Mouse (Mus musculus) gastrocnemius, postnatal 14 days (tissue): ENCODE data around the gene Apbb1. TPM values are rescaled to one million over a fixed set of nuclear protein-coding genes. Genes with fewer than 3 reads are reported as not detected.

Source experiments
- DNase-seq: peaks from one replicate; pipeline ENCODE4 v3.0.0; 2021; ENCODE audit warnings: mixed read lengths
- intact Hi-C: fragments of 180-260 bp; cut with DNase I; formaldehyde crosslinking; loops from one replicate; pipeline ENCODE4 v1.15.1; 2025; ENCODE audit warnings: low total_unique reads
- long read RNA-seq, 2 experiments: library from polyadenylated mRNA; stranded (forward); transcript quantifications; one replicate each; pipeline ENCODE4 v2.0.0; 2021
- total RNA-seq, 2 experiments: library from RNA; stranded (reverse); gene quantifications; 2 replicates each; pipeline ENCODE4 v1.2.3; 2021

Gene Apbb1
- 10 to 100 TPM in 1 of 2 experiments, 1 to 10 TPM in 1; 8.9 to 10.1 TPM for total RNA-seq
- long read RNA-seq, experiment 1, transcript Apbb1-214 (14 exons, 2,878 nt), result major isoform, 14 of 24 reads
- long read RNA-seq, experiment 1, transcript Apbb1-217 (14 exons, 2,712 nt), result minor isoform, 5 of 24 reads
- long read RNA-seq, experiment 1, partial matches to known transcripts, result 1 of 24 reads
- long read RNA-seq, experiment 1, other reads (novel, unspliced or antisense), result 4 of 24 reads
- long read RNA-seq, experiment 2, transcript Apbb1-217 (14 exons, 2,712 nt), result minor isoform, 7 of 22 reads
- long read RNA-seq, experiment 2, transcript Apbb1-214 (14 exons, 2,878 nt), result major isoform, 12 of 22 reads
- long read RNA-seq, experiment 2, partial matches to known transcripts, result 1 of 22 reads
- long read RNA-seq, experiment 2, other reads (novel, unspliced or antisense), result 2 of 22 reads

DNA sequence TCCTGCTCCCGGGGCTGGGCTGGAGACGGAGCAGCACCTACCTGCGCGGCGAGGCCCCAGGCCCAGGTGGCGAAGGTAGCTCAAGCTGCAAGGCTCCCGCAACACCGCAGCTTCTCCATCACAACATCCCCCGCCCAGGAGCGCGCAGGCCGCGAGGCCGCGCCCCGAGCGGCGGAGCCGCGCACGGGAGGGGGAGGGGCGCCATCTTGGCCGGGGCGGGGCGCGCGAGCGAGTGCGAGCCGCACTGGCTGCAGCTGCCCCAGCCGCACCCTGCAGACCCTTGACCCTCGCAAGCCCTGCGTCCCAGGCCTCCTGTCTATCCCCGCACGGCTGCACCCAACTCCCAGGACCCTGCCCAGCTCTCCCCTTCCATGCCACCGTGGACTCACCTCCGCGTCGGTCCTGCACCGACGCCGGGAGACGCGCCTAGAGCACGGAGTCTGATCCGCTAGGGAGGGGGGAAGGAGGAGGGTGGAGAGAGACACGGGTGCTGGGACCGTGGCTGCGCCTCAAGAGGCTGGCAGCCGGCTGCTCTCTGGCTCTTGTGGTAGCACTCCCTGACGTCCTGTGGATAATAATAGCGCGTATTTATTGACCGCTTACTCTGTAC lies at the start of gene Apbb1:
TSS of gene Apbb1 (minus strand) at position 560 of the 610 bp plus-strand sequence.
- peak; percentile 73 for DNase-seq
- intact Hi-C loops, result no loop called here

DNA sequence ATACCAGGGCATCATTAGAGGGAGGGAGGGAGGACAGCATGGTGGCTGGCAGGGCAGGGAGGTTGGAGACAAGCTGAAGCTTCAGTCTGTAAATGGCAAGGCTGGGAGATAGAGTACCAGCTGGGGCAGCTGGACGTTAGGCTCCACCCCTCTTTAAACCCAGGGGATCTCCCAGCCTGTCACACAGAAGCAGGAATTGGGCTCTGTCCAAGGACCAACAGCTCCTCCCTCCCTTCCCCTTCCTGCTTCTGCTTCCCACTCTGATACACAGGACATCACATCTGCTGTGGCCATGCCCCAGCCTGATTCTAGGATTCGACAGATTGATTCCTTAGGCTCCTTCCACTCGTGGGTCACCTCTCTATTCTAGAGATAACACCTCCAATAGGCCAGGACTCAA lies 47.2 kb upstream of the Apbb1 start:
- peak; percentile 62 for DNase-seq
- intact Hi-C loops, result no loop called here

DNA sequence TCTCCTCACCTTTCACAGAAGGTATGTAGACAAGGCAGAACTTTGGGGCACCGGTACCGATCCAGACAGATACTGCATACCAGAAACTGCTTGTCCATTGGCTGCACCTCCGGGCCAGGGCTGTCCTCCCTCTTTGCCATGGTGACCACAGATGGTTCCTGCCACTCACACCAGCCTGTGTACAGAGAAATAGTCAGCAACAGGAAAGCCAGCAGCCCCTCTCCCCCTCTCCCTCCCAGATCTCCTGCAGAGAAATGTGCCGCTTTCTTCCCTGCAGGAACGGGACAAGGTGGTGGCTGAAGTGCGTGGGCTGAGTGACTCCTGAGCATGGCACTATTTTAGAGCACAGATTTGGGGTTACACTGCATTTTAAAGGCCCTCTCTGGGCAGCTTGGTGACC lies 43.9 kb upstream of the Apbb1 start:
- DNase-seq, result no peak
- intact Hi-C loops, result no loop called here

DNA sequence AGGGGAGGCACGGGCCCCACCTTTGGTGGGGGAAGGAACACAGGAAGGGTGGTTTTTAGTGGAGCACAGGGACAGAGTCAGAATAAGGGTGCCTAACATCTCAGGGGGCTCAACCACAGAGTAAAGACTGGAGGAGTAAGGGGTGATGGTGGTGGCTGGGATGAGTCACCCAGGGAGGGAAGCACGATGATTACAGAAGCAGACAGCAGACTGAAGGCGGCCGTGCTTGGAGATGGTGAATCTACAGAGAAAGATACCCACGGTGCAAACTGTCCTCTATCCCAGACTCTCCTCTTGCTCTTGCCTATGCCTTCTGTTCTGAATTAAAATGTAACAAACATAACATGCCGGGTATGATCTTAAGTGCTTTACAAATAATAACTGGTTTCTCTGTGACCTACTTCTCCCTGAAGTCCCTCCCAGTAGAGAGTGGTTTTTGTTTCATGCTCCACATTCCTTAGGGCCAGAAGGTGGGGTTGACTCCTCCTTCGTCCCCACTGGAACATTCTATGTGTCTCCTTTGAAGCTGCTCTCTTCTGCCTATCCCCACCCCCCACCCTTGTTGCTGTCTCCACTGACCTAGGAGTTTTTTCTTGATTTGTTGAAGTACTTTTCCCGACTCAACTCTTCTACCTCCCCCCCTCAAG lies 40.3 kb upstream of the Apbb1 start:
- intact Hi-C loops, result no loop called here
- DNase-seq, result no peak

DNA sequence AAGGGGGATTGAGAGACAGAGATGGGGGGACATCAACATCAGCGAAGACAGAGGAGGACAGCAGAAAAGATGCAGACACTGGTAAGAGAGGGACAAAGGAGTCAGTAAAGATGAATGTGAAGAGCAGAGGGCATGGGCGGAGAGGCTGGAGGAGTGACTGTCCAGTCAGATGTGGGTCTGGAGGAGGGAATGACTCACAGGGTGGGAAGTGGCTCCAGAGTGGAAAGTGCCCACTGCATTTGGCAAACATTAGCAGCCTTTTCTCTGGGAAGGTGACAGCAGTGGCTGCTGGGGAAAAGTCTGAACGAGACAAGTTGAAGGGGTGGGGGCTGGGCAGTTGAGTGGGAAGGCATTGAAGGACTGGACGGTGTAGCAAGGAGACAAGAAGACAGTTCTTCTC lies 39.6 kb upstream of the Apbb1 start:
- DNase-seq, result no peak
- intact Hi-C loops, result no loop called here

DNA sequence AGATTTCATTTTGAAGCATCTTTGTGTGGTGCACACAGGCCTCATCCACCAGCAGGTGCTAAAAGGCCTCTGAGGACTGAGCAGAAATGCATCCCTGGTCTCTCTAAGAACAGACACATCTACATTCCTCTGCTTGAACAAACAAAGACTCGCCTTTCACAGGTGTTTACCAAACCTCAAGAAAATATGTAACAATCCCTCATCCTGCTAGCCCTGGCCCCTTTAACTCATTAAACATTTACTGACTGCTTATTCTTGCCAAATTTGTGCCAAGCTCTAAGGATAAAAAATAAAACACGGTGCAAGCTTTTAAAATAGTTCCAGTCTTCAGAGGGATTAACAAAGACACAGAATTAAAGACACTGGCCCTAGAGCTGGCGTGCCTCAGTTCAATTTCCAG lies 38.2 kb upstream of the Apbb1 start:
- intact Hi-C loops, result no loop called here
- no peak for DNase-seq

DNA sequence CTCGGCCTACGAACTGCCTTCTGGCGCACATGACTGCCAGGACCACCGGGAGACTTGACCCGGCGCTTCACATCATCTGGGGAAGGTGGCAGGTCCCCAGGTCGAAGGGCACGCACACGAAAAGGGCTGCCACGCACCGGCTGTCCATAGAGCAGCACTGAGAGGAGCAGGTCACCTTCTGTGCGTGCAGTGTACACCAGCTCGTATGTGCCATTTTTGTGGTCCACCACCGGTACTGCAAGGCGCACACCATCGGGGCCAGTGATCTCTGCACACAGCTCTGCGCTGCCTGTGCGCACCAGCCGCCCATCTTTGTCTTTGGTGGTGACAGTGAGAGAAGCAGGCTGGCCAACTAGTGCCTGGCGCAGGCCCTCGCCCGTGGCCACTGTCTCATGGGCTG lies 36.4 kb upstream of the Apbb1 start:
- no peak for DNase-seq
- intact Hi-C loops, result no loop called here

DNA sequence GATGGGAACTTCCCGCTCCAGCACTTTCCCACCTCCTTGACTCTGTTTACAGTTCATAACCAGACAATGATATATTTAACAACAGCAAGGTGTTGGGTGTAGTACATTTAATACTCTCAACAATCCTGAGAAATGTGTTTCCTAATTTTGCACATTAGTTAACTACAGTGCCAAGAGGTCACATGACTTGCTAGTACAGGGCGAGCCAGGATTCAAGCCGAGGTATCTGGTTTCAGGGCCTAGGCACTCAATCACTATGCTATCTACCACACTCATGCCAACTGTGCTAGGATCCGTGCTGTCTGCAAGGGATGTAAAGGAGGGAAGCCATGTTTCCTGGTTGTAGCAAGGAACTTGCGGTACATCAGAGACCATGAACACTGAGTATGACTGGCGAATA lies 35.1 kb upstream of the Apbb1 start:
- no peak for DNase-seq

DNA sequence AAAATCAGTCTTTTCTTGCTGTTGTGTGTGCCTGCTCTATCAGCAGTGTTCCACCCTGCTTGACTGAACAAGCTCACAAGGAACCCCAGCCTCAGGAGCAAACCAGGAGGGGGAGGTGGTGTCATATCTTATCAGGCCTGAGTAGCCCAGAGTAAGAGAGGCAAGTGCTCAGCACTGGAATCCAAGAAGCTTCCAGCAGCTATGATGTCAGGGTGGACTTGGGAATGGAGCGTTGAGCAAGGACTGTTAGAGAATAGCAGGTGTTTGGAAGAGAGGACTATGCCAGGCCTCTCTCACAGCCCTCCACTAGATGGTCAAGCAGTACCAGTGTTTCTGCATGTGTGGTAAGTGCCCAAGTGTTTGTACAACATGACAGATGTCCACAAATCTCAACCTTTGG lies 34.3 kb upstream of the Apbb1 start:
- no peak for DNase-seq
- intact Hi-C loops, result no loop called here

More for the DNA sequence above, 35.1 kb upstream of the Apbb1 start:
- intact Hi-C loops, result no loop called here

DNA sequence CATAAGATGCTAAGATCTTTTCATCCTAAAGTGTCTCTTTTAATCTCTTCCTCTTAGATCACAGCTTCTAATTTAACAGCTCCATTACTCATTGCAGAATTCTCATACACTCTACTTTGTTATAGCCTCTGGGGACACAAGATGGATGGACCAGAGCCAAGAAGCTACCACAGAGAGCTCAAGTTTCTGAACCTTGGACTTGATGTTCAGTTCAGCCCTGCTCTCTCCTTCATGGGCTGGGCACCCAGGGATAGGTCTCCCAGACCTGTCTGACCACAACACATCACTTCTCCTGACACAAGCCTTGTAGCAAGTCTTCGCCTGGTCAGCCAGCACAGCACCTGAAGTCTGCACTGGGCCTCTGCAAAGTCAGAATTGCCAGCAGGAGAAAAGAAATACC lies 32.9 kb upstream of the Apbb1 start:
- intact Hi-C loops, result no loop called here
- DNase-seq, result no peak

DNA sequence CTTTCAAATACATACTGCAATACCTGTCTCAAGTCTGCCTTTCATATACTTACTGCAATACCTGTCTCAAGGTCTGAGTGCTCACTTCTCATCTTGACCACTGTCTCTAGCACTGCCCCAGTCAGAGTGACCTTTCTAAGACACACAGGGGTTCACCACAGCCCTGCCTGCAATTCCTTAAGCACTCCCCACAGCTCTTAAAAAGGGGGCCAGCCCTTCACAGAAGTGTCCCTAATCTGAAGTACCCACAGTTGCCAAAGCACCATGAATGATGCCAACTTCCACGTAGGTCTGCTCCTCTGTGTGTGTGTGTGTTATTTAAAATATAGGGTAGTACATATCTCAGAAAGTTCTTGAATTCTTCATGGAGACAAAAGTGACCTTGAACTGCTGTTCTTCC lies 30.3 kb upstream of the Apbb1 start:
- intact Hi-C loops, result no loop called here
- no peak for DNase-seq

DNA sequence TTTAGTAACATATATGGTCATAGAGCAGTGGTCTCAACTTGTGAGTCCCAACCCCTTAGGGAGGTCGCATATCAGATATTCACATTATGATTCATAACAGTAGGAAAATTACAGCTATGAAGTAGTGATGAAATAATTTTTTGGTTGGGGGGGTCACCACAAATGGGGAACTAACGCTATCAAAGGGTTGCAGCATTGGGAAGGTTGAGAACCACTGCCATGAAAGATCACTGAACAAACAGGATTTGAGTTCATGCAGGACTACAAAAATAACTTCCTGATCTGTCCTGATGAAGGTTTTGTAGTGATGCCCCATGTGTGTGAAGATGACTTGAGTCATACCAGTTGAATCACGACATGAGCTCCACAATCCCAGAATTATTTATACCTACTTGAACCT lies 27.0 kb upstream of the Apbb1 start:
- intact Hi-C loops, result no loop called here
- DNase-seq, result no peak

DNA sequence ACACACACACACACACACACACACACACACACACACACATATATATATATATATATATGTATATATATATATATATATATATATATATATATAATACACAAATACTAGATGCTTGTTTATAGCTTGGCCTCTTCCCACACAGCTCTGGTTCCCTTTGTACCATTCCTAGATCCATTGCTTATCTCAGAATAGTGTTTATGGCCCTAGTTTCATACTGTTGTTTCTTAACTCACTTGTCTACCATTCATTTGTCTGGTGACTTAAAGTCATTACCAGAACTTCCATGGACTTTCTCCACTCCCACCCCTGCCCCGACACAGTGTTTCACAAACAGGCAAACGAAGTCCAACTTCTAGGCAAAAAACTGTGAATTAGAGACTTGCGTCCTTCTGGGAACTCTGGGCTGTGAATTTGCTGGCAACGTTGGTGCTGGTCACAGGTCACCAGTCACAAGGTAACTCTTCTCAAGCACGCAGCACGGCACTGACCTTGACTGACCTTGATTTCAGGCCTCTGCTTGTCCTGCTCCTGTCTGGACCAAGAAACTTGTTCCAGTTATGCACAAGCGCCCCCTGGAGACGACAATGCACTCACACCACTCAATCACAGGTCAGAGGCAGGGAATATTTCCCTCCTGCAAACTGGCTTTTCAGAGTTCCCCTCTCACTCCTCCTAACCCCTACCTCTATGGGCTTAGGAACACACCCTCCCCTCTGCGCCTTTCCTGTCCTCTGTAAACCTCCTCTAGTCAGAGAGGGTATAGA lies 21.6 kb upstream of the Apbb1 start:
- intact Hi-C loops, result no loop called here
- peak; percentile 54 for DNase-seq

DNA sequence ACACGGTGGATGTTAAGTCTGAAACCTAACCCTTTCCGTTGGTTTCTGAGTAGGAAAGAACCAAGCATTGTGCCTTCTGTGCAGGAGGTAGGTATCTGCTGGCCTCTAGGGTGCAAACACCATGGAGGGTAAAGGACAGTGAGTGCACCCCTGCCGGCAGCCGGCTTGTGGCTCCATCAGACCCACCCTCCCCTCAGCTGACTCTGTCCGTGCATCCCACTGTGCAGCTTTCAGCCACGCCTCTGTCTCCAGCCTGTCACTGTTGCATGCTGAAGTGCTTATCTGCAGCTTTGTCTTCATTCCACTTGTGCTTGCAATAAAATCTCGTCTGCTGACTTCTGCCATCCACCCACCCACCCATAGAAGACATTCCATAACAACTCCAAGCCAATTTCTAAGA lies 8.6 kb upstream of the Apbb1 start:
- DNase-seq, result no peak
- intact Hi-C loops, result no loop called here

DNA sequence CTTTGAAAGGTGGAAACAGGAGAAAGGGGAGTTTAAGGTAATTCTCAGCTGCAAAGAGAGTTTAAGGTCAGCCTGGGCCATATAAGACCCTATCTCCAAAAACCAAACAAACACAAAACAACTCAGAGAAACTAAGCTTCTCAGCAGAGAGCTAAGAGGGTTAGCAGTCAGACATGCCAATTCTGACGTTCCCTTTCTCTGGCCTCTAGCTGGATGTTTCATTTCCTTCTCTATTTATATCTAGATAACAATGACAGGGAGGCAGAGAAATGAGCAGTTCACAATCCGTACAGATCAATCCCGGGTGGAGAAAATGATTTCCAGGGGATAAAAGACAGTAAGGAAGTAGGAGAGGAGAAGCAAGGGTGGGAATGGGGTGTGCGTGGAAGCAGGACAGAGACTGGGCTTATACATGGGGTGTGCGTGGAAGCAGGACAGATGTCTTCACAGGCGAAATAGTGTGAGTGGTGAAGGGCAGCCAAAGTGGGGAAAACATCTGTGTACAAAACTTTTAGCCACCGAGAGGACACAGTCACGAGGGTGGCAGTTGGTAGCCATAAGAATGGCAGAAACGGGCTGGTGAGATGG lies 7.0 kb upstream of the Apbb1 start:
- intact Hi-C loops, result no loop called here
- DNase-seq, result no peak

DNA sequence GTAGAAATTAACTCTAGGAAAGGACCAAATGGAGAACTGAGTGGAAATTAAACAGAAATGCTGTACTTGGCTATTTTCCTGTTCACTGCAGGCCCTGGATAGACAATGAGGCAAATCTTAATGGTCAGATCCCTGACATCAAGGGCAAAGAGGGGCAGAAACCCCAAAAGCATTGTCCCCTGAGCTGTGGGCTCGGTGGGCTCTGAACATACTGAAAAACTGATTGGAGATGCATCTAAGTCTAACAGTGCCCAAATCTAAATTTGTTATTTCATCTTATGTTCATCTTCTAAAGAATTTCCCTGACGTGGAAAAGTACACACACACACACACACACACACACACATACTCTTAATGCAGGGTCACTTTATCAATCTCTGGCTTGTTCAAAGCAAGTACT lies 506 bp upstream of the Apbb1 start:
- intact Hi-C loops, result no loop called here
- DNase-seq, result no peak

DNA sequence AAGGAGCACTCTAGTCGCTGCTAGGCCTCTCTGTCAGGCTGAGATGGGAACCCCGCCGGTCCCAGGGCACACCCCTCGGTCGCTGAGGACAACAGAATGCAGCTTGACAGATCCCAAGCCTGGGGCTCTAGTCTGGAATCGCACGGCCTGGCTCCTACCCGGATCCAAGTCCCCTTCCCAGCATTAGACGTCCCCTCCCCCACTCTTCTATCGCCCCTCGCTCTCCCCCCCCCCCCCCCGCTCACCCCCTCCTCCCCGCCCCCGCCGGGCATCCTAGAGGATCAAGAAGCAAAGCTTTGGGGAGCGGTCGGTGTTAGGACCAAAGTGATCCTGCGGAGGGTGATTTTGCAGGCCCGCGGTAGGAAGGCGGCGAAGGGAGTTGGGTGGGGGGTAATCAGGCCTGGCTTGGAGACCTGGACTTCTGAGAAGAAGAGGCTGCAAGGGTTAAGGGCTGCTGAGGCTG lies 795 bp downstream of the Apbb1 start:
- intact Hi-C loops, result no loop called here
- DNase-seq, result peak; percentile 22

DNA sequence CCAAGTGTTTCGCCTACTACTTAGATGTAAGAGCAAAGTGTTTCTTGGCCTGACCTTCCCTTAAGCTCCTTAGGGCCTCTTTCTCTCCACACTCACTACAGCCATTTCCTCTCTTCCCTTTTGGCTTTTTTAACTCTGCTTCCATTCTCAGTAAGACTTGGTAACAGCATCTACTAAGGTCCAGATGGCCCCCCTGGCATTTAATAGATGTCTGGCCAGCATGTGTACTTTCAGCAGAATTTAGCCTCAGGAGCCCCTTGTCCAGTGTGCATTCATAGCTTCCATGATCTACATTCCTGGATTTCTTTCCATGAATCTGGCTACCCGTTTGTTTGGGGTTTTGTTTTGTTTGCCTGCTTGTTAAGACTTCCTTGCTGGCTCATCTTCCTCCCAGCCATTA lies 3.0 kb downstream of the Apbb1 start:
- DNase-seq, result no peak
- intact Hi-C loops, result no loop called here

DNA sequence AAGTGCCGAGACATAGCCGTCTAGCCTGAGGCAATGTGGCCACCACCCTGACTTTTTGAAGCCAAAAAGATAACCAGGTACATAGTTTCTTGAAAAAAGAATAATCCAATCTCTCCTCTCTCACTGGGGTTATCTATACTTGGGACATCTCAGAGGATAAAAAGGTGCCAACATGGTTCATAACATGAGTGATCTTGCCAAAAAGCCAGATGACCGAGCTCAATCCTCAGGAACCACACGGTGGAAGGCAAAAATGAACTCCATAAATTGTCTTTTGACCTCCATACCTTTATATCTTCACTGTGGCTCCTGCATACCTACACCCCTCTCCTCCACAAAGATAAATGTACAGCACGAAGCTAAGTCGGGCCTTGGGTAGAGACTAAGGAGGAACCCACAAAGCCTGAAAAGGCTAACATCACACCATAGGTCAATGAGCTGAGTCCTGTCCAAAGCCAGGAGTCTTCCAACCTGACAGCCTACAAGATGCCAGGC lies 4.0 kb downstream of the Apbb1 start:
- intact Hi-C loops, result no loop called here
- no peak for DNase-seq
